Mouse (Mus musculus): Measurements from ENCODE around the gene Cyp2u1. TPM values are rescaled to one million over a fixed set of nuclear protein-coding genes. Genes with fewer than 3 reads are reported as not detected.
A peak's percentile ranks its signal among the peaks of the same experiment; 100 is the strongest.

Gene Cyp2u1
- polyA plus RNA-seq, 1 experiment from 2014 or later, result 2.4 TPM

DNA sequence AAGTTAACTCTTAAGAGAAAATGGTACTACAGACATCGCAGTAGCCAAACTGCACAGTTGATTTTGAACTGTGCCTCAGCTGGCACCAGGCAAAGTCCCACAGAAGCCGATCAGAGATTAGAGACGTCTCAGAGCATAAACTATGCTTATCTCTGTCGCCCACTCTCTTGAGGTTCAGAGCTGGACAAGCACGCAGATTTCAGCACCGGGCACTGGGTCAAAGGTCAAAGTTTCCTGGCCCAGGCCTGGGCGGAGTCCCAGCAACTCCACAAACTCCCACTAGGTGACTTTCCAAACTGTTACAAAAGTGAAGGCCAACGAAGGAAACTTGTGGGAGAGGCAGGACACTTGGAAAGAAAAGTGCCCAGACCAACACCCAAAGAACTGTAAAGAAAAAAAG, 31.9 kb downstream of the Cyp2u1 start:
- H3K36me3 ChIP-seq (ENCODE audit: control insufficient read depth, insufficient read depth, low read length), result no peaks in the 10 kb centered on the region
- H3K9me3 ChIP-seq (ENCODE audit: control insufficient read depth, low read length), result no peaks in the 10 kb centered on the region
- peak overlapping the region; percentile 83 for H3K4me3 ChIP-seq (ENCODE audit: low read length)
- H3K27me3 ChIP-seq (ENCODE audit: control insufficient read depth, insufficient read depth, low read length), result no peaks in the 10 kb centered on the region
- peak overlapping the region; percentile 81 for H3K9ac ChIP-seq (ENCODE audit: low read depth, low read length)
- peak overlapping the region; percentile 71; the same call in 1 of the 2 replicates for H3K27ac ChIP-seq (ENCODE audit: low read depth, low read length)
- peak overlapping the region; percentile 75 for H3K4me2 ChIP-seq (replicated peaks; ENCODE audit: low read depth, low read length)
- 9% methylated on average over 8 of the region's 8 CpGs for WGBS
- ATAC-seq (ENCODE audit: low FRiP score, low TSS enrichment), result peak; percentile 41; the same call in 1 of the 2 replicates
- H3K4me1 ChIP-seq (ENCODE audit: control insufficient read depth, insufficient read depth, low read length), result peaks cover 11% of the 10 kb centered on the region; the same call in 1 of the 2 replicates

DNA sequence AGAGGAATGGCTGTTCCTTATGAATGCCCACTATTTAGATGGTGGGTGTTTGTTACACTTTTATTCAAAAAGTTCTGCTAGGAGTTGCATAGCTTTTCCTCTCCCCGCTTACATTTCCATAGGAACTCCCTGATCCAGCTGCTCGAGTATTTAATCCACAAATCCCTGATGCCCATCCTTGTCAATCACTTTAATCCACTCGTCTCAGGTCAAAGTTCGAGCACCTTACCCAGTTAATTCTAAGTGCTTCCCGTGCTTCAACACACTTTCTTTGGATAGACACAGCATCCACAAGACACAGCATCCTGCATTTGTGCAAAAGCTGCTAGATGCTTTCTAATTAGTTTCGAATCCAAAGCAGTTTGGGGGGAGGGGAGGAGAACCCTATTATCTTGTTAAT, 32.6 kb downstream of the Cyp2u1 start:
- Histone ChIP-seq H3K27ac (ENCODE audit: low read depth, low read length) (no peak overlapping the region), H3K4me2 (replicated peaks; ENCODE audit: low read depth, low read length) (peak overlapping the region; percentile 75), H3K9ac (ENCODE audit: low read depth, low read length) (no peak overlapping the region)

DNA sequence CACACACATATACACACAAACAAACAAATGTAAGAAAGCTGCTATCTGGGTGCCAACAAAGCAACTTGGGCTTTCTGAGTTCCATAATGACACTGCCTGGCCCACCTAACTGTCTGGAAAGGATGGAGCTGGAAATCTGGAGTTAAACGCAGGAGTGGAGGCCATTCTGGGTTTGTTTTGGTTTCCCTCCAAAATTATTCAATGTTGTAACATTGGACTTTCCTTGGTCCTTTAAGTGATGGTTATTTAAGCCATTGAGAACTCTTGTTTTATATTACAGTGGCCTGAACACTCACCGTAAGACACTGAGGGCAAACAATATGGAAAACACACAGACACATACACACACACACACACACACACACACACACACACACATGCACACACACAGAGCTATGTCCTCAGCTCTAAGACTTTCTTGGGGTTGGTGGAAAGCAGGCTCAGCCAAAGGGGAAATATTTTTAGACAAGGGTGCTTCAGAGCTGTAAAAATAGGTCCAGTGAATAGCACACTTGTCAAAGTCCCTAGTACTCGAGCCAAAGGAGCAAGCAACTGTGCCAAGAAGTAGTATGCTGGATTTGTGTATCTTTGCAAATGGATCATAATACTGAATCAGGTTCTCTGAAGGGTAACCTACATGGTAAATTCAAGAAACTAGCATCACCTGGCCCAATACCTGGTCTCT, 36.5 kb downstream of the Cyp2u1 start:
- no peak for ATAC-seq (ENCODE audit: low FRiP score, low TSS enrichment)
- Histone ChIP-seq H3K36me3 (ENCODE audit: control insufficient read depth, insufficient read depth, low read length) (no peaks in the 10 kb centered on the region; the same call in 1 of the 2 replicates), H3K27me3 (ENCODE audit: control insufficient read depth, insufficient read depth, low read length) (no peaks in the 10 kb centered on the region), H3K9ac (ENCODE audit: low read depth, low read length) (no peak overlapping the region), H3K9me3 (ENCODE audit: control insufficient read depth, low read length) (no peaks in the 10 kb centered on the region), H3K4me2 (replicated peaks; ENCODE audit: low read depth, low read length) (no peak overlapping the region), H3K4me3 (ENCODE audit: low read length) (no peak overlapping the region), H3K4me1 (ENCODE audit: control insufficient read depth, insufficient read depth, low read length) (peaks cover 11% of the 10 kb centered on the region; the same call in 1 of the 2 replicates), H3K27ac (ENCODE audit: low read depth, low read length) (no peak overlapping the region)
- 77% methylated on average over 3 of the region's 3 CpGs for WGBS

More for the DNA sequence above, 32.6 kb downstream of the Cyp2u1 start:
- WGBS, result 66% methylated on average over 6 of the region's 6 CpGs
- no peaks in the 10 kb centered on the region for H3K36me3 ChIP-seq (ENCODE audit: control insufficient read depth, insufficient read depth, low read length)
- no peaks in the 10 kb centered on the region for H3K9me3 ChIP-seq (ENCODE audit: control insufficient read depth, low read length)
- ATAC-seq (ENCODE audit: low FRiP score, low TSS enrichment), result no peak
- peak overlapping the region; percentile 83; the same call in 1 of the 2 replicates for H3K4me3 ChIP-seq (ENCODE audit: low read length)
- H3K4me1 ChIP-seq (ENCODE audit: control insufficient read depth, insufficient read depth, low read length), result peaks cover 11% of the 10 kb centered on the region; the same call in 1 of the 2 replicates
- no peaks in the 10 kb centered on the region for H3K27me3 ChIP-seq (ENCODE audit: control insufficient read depth, insufficient read depth, low read length)

DNA sequence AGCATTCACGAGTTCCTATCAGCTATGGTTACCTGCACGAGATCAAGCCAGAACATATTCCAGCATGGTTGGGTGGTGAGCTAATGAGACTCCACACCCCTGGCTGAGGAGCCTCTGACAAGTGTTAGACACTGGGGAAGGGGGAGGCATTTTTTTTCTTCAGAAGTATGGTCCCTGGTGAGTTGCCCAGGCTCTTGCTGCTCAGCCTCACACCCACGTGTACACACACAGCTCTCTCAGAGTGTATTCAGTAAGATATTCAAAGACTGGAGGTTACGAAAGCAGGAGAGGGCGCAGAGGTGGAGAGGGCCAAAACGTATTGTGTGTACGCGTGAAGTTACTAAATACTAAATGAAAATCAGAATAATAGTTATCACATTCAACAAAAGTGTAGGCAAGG, 37.5 kb downstream of the Cyp2u1 start:
- Histone ChIP-seq H3K27me3 (ENCODE audit: control insufficient read depth, insufficient read depth, low read length) (no peaks in the 10 kb centered on the region), H3K4me1 (ENCODE audit: control insufficient read depth, insufficient read depth, low read length) (peaks cover 7% of the 10 kb centered on the region; the same call in 1 of the 2 replicates), H3K9ac (ENCODE audit: low read depth, low read length) (no peak overlapping the region), H3K4me2 (replicated peaks; ENCODE audit: low read depth, low read length) (no peak overlapping the region), H3K36me3 (ENCODE audit: control insufficient read depth, insufficient read depth, low read length) (no peaks in the 10 kb centered on the region; the same call in 1 of the 2 replicates), H3K4me3 (ENCODE audit: low read length) (no peak overlapping the region), H3K9me3 (ENCODE audit: control insufficient read depth, low read length) (peaks cover 6% of the 10 kb centered on the region), H3K27ac (ENCODE audit: low read depth, low read length) (no peak overlapping the region)
- 93% methylated on average over 8 of the region's 8 CpGs for WGBS
- ATAC-seq (ENCODE audit: low FRiP score, low TSS enrichment), result no peak

DNA sequence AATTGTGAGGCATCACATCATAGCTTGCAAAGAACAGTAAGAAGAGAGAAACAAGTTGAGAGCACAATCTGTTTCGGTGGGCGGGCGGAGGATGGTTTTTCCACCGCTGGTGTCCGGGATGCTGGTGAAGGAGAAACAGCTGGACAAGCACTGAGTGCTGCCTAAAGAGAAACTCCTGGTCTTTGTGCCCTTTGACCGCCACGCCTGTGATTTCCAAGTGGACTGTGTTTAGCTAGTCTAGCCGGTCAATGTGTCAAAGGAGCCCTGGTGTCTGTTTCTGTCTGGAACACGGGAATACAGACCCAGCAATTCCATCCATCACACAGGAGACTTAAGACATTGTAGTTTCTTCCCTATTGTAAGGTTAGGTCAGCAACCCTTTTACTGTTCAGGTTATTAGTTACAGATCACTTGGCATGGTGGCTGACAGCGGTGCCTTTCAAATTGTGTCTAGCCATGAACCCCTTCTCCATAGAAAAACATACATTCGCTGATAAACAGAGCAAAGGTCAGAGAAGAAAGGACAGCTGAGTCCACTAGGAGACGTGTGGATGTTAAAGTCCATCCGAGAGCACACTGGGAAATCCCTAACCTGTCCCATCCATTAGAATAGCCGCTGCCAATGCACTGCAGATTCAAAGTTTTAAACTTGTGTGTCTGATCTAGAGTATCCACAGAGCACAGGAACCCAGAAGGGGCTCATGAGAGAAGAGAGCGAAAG, 39.1 kb downstream of the Cyp2u1 start:
- WGBS, result 50% methylated on average over 15 of the region's 15 CpGs
- H3K9ac ChIP-seq (ENCODE audit: low read depth, low read length), result no peak overlapping the region
- H3K4me1 ChIP-seq (ENCODE audit: control insufficient read depth, insufficient read depth, low read length), result 0 out of 2 replicates have a peak, but pooled peaks cover 4% of the 10 kb centered on the region
- H3K27ac ChIP-seq (ENCODE audit: low read depth, low read length), result no peak overlapping the region
- H3K36me3 ChIP-seq (ENCODE audit: control insufficient read depth, insufficient read depth, low read length), result no peaks in the 10 kb centered on the region; the same call in 1 of the 2 replicates
- no peak for ATAC-seq (ENCODE audit: low FRiP score, low TSS enrichment)
- H3K9me3 ChIP-seq (ENCODE audit: control insufficient read depth, low read length), result peaks cover 6% of the 10 kb centered on the region
- H3K27me3 ChIP-seq (ENCODE audit: control insufficient read depth, insufficient read depth, low read length), result no peaks in the 10 kb centered on the region
- no peak overlapping the region for H3K4me3 ChIP-seq (ENCODE audit: low read length)
- no peak overlapping the region for H3K4me2 ChIP-seq (replicated peaks; ENCODE audit: low read depth, low read length)

- no peak overlapping the region for H3K27ac ChIP-seq (ENCODE audit: low read depth, low read length)
- no peak overlapping the region for H3K4me3 ChIP-seq (ENCODE audit: low read length)
- WGBS, result 94% methylated on average over 6 of the region's 6 CpGs
- no peak overlapping the region for H3K4me2 ChIP-seq (replicated peaks; ENCODE audit: low read depth, low read length)
- no peaks in the 10 kb centered on the region for H3K27me3 ChIP-seq (ENCODE audit: control insufficient read depth, insufficient read depth, low read length)
- peaks cover 6% of the 10 kb centered on the region for H3K9me3 ChIP-seq (ENCODE audit: control insufficient read depth, low read length)
- no peak for ATAC-seq (ENCODE audit: low FRiP score, low TSS enrichment)
- no peaks in the 10 kb centered on the region; the same call in 1 of the 2 replicates for H3K36me3 ChIP-seq (ENCODE audit: control insufficient read depth, insufficient read depth, low read length)
- H3K4me1 ChIP-seq (ENCODE audit: control insufficient read depth, insufficient read depth, low read length), result 0 out of 2 replicates have a peak, but pooled peaks cover 4% of the 10 kb centered on the region
- H3K9ac ChIP-seq (ENCODE audit: low read depth, low read length), result no peak overlapping the region
Observed at GRCm38 (mm10) chr3:131260418-131260817, 42.6 kb downstream of the Cyp2u1 start.

GRCm38 (mm10) chr3:131259392-131259965, 43.5 kb downstream of the Cyp2u1 start:
- Histone ChIP-seq H3K4me2 (replicated peaks; ENCODE audit: low read depth, low read length) (no peak overlapping the region), H3K36me3 (ENCODE audit: control insufficient read depth, insufficient read depth, low read length) (no peaks in the 10 kb centered on the region; the same call in 1 of the 2 replicates), H3K27me3 (ENCODE audit: control insufficient read depth, insufficient read depth, low read length) (no peaks in the 10 kb centered on the region), H3K4me3 (ENCODE audit: low read length) (no peak overlapping the region), H3K9ac (ENCODE audit: low read depth, low read length) (no peak overlapping the region), H3K27ac (ENCODE audit: low read depth, low read length) (no peak overlapping the region), H3K4me1 (ENCODE audit: control insufficient read depth, insufficient read depth, low read length) (0 out of 2 replicates have a peak, but pooled peaks cover 4% of the 10 kb centered on the region), H3K9me3 (ENCODE audit: control insufficient read depth, low read length) (peaks cover 6% of the 10 kb centered on the region)
- 94% methylated on average over 9 of the region's 9 CpGs for WGBS
- no peak for ATAC-seq (ENCODE audit: low FRiP score, low TSS enrichment)

GRCm38 (mm10) chr3:131258921-131259320, 44.1 kb downstream of the Cyp2u1 start:
- no peaks in the 10 kb centered on the region for H3K27me3 ChIP-seq (ENCODE audit: control insufficient read depth, insufficient read depth, low read length)
- H3K27ac ChIP-seq (ENCODE audit: low read depth, low read length), result no peak overlapping the region
- no peak overlapping the region for H3K4me2 ChIP-seq (replicated peaks; ENCODE audit: low read depth, low read length)
- 0 out of 2 replicates have a peak, but pooled peaks cover under 1% of the 10 kb centered on the region for H3K4me1 ChIP-seq (ENCODE audit: control insufficient read depth, insufficient read depth, low read length)
- no peaks in the 10 kb centered on the region; the same call in 1 of the 2 replicates for H3K36me3 ChIP-seq (ENCODE audit: control insufficient read depth, insufficient read depth, low read length)
- no peak overlapping the region for H3K9ac ChIP-seq (ENCODE audit: low read depth, low read length)
- H3K4me3 ChIP-seq (ENCODE audit: low read length), result no peak overlapping the region
- 88% methylated on average over 3 of the region's 3 CpGs for WGBS
- ATAC-seq (ENCODE audit: low FRiP score, low TSS enrichment), result no peak
- H3K9me3 ChIP-seq (ENCODE audit: control insufficient read depth, low read length), result peaks cover 6% of the 10 kb centered on the region
